Mouse (Mus musculus) retina, postnatal 7 days (tissue): Measurements from ENCODE around the gene Coro7.

Experiments used
- DNase-seq: peaks from one replicate; pipeline ENCODE4 v3.0.0-alpha.2; 2012; ENCODE audit warnings: low read depth, low spot score

Gene Coro7

GRCm38 (mm10) chr16:4615297-4615696 is 64.3 kb downstream of the Coro7 start:
- no peak for DNase-seq

DNA sequence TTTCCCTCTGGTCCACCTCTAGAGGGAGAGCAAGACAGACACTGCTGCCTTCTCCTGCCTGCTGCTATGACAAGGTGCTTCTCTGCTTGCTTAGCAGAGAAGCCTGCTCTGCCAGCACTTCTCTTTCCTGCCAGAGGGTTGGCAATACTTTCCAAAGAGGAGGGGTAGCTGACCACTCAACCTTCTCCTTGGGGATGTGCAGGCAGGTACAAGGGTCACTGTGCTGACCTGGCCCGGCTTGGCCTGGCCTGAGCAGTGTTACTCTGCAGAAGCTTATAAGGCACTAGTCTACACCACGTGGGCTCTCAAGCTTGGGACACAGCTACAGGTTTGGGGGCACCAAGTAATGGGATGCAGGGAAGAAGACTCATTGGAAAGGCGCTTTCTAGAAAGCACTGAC is 64.9 kb downstream of the Coro7 start:
- DNase-seq: no peak

- no peak for DNase-seq
Measured at GRCm38 (mm10) chr16:4613736-4614135, 65.8 kb downstream of the Coro7 start.

GRCm38 (mm10) chr16:4611676-4612075 is 67.9 kb downstream of the Coro7 start:
- no peak for DNase-seq

- no peak for DNase-seq
Measured at GRCm38 (mm10) chr16:4611193-4611592, 68.4 kb downstream of the Coro7 start.

- no peak for DNase-seq
Measured at GRCm38 (mm10) chr16:4608532-4609059, 71.0 kb downstream of the Coro7 start.

GRCm38 (mm10) chr16:4607818-4608531 is 71.6 kb downstream of the Coro7 start:
- peak; percentile 62 for DNase-seq

GRCm38 (mm10) chr16:4606431-4607084 is 73.0 kb downstream of the Coro7 start:
- peak; percentile 43 for DNase-seq

DNA sequence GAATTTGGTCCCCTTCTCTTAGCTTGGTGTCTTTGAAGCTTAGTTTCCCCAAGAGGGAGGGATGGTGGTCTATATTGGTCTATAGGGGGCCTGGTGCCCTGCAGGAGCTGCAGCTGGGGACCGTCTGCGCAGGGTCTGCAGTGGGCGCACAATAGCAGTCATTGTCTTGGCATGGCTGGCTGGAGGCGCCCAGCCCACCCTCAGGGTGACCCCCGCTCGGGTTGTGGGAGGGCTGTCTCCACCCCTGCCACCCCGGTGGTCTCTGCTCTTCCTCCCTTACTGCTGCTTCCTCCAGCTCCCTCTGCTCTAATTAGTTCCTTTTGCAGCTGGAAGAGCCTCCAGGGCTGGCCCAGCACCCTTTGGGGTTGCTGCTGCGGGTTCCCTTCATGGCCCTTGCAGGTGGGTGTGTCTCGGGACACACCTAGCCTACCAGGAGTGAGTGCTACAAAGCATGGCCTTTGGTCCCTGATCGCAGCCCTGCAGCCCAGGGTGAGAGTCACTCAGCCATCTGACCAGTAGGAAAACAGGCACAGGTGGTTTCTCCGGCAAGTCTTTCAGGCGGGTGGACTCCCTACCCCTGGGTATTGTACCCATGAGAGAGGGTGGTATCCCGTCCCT is 74.0 kb downstream of the Coro7 start:
- DNase-seq: no peak

DNA sequence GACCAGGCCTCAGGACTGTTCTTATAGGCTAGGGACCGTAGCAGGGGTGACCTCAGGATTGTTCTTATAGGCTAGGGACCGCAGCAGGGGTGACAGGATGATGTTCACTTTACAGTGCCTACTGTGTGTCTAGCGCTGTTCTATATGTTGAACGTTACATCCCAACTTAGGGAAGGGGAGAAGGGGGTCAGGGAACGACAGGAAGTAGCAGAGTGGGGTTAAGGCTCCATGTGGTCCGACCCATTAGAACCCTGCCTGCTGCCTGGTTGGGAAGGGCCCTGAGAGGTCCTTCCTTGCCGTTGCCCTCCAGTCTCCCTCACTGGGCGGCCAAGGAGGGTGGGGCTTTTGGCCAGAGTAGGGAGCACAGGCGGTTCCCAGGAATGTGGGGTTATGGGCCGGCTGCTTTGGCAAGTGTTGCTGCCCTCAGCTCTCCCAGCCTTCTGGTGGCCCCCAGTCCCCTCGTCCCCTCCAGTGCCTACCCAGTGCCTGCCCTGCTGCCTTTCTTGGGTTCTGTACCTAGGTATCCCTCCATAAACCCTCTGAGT is 75.2 kb downstream of the Coro7 start:
- no peak for DNase-seq

DNA sequence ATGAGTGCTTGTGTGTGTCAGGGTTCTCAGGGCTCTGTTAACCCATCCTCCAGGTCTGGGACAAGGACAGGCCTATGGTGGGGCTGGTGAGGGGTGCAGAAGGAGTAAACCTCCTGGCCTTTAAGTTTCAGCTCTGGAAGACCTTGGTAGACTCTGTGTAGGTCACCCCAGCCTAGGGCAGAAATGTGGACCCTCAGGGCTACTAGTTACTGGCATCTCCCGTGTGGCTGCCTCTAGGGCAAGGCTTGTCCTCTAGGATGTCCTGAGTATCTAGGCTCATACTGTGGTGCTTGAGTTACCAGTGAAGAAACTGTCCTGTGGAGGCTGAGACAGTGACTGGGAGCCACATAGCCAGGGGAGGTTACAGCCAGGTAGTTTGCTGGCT is 76.1 kb downstream of the Coro7 start:
- DNase-seq: no peak

- no peak for DNase-seq
Measured at GRCm38 (mm10) chr16:4602766-4603452, 76.7 kb downstream of the Coro7 start.

DNA sequence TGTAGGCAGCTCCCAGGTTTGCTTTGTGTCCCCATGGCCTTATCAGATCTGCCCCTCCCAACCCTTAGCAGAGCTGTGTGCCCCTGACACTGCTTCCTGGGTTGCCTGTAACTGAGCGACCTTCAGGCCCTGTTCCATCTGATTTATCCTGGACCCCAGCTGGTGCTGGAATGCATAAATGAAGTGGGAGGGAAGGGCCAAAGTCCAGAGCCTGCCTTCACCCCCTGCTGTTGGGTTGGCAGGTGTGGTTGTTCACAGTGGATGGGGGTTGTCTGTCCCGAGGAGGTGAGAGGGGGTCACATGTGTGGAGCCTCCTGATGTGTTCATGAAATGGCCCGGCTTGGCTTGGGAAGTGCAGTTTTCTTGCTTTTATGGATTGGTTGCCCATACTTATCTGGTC is 77.4 kb downstream of the Coro7 start:
- DNase-seq: no peak

DNA sequence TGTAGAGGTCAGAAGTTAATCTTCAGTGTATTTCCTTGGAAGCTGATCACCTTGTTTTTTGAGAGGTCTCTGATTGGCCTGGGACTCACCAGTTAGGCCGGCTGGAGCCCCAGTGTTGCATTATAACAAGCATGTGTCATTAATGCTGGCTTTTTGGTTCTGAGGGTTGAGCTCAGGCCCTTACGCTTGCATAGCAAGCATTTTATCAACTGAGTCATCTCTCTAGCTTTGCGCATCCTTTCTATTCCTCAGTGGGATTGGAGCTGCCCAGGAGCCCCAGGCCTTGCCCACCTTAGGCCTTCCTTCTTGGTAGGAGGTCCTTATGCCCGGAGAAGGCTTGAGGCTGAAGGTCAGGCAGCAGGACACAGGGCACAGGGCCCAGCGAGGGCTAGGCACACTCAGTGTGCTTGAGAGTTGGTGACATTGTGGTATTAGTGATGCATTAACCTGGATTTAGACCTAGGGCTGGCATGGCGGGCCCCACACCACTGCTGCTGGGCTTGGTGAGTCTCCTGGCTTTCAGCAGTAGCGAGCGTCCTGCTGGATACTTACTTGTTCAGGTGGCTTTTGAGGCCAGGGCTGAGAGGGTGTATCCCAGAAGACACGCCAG is 78.8 kb downstream of the Coro7 start:
- DNase-seq: no peak

- DNase-seq: no peak
Measured at GRCm38 (mm10) chr16:4599616-4600015, 80.0 kb downstream of the Coro7 start.

- no peak for DNase-seq
Measured at GRCm38 (mm10) chr16:4598891-4599543, 80.6 kb downstream of the Coro7 start.

GRCm38 (mm10) chr16:4598041-4598440 is 81.5 kb downstream of the Coro7 start:
- DNase-seq: no peak

- no peak for DNase-seq
Measured at GRCm38 (mm10) chr16:4597296-4597695, 82.3 kb downstream of the Coro7 start.

DNA sequence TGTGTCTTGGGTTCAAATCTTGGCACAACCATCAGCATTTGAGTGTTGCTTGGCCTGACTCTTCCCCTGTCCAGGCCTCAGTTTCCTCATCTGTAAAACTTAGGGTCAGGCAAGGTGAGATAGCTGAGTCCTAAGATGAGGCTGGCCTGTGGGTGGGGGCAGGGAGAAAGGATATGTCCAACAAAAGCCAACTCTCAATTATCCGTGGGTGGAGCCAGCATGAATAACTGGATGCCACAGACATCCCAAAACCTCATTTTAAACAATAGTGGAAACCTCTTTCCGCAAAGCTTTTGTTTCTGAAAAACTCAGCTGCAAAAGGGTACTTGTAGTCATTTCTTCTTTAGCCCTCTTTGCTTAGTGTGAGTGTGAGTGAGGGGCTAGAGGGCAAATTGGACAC is 82.7 kb downstream of the Coro7 start:
- DNase-seq: no peak

GRCm38 (mm10) chr16:4596141-4596728 is 83.3 kb downstream of the Coro7 start:
- DNase-seq: no peak
